Mouse (Mus musculus) ES-Bruce4 (cell line): ENCODE measurements around the gene Pcbd2.

Experiments
- EP300 ChIP-seq: IDR thresholded peaks from 2 replicates; pipeline ENCODE4 v1.6.1; 2011; ENCODE audit warnings: low read depth, low read length; ENCODE audit not compliant: insufficient read depth
- POLR2A ChIP-seq: IDR thresholded peaks from one replicate; pipeline ENCODE4 v1.8.1; 2011; ENCODE audit warnings: low read length; ENCODE audit not compliant: insufficient read depth

GRCm38 (mm10) chr13:55825245-55825681 lies 98.1 kb downstream of the Pcbd2 start:
- TF ChIP-seq EP300 (no peak), POLR2A (no peak)
